Mouse (Mus musculus) neutrophil, adult 5-6 weeks (primary cell): ENCODE data around the gene Slc39a12. TPM values are rescaled to one million over a fixed set of nuclear protein-coding genes. Genes with fewer than 3 reads are reported as not detected.

Experiments
- ATAC-seq: fragments of 151-379, 151-347 bp; 2 replicates; pipeline ENCODE4 v1.8.0; 2017; ENCODE audit warnings: mild to moderate bottlenecking, moderate TSS enrichment; ENCODE audit not compliant: insufficient number of reproducible peaks, poor library complexity, low FRiP score, severe bottlenecking; ENCODE audit errors: extremely low read depth
- total RNA-seq: library from RNA; stranded (forward); fragments of 200-1000 nt; gene quantifications from 2 replicates; pipeline ENCODE4 v1.2.3, GENCODE M21; 2017

The Slc39a12 gene
- not detected in 2 replicates for total RNA-seq

DNA sequence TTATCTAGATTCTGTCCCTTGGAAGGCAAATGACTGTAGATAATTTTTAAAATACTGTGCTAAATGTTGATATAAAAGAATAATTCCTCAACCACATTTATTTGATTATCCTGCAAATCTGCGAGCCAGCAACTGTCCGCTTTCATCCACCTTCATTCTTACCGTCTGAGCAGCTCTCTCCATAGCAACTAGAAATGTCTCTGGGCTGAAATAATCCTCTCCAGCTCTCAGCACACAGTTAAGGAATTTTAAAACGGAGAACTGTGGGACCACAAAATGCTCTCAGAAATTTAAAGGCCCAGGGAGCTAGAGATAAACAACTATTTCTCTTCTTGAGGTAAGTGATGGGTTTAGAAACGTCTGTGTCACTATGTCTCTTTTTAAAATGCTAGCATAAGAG is at the start of gene Slc39a12:
TSS of gene Slc39a12 (plus strand) at position 155 of the 400 bp plus-strand sequence.
- no peak for ATAC-seq

DNA sequence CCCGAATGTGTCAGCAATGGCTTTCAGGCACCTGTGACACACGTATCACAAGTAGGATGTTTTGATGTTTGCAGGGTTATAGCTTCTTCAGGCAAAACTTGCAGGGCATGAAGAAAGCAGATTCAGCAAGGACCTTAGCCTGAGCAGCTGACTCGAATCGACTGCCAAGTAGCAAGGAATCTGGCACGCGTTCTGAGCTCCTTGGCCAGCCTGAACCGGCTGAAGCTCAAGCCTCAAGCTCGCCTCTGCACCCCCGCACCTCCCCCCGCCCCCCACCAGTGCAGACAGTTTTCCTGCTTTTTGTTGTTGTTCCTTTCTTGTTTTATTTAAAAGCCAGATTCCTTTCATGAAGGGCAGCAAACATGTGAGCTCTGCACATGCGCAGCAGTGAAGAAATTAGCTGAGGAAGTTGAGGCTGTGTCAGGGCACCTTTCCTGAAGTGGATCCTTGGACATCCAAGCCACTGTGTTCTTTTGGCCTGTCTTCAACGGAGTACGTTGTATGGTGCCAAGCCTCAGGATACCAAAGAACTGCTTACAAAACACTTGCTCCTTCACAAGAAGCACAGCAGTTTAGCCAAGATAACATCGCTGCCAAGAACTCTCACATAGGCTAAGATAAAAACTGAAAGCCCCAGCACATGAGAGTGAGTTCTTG is 46.3 kb upstream of the Slc39a12 start:
- ATAC-seq, result no peak

- ATAC-seq, result no peak
These were observed 45.7 kb upstream of the Slc39a12 start for GRCm38 (mm10) chr2:14342309-14342839.

DNA sequence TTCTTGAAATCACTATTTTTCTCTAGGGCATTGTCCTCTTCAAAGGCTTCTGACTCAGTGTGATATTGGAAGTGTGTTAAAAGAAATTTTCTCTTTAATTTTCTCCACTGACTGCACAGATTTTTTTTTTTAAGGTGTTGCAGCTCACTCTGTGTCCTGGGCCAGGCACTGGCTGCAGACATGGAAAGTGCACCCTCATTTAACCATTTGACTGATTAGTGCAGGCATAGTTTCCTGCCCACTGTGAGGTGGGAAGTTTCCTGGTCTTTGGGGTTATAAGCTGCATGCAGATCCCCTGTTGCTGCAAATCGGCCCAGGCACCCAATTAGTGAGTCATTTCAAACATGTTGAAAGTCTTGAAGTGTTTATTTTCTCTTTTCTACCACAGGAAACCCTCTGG is 740 bp downstream of the Slc39a12 start:
- ATAC-seq, result no peak

DNA sequence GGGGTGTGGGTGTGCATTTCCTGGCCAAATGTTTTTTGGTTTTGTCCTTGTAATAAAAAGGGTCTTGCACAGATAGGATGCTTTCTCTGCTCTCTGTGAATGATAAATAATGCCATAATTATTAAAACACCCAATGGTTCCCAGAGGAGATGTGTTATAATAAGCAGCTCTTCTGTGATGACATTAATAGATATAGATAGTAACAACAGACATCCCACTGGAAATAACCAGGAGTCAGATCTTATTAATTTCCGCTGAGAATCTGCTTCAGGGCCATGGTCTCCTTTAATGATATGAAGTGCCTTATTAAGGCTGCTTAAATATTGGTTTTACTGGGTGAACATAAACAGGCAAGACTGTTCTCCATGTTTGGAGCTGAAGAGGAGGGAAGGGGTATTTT is 2.8 kb downstream of the Slc39a12 start:
- ATAC-seq, result no peak

GRCm38 (mm10) chr2:14403000-14403399 is 14.9 kb downstream of the Slc39a12 start:
- ATAC-seq, result no peak

DNA sequence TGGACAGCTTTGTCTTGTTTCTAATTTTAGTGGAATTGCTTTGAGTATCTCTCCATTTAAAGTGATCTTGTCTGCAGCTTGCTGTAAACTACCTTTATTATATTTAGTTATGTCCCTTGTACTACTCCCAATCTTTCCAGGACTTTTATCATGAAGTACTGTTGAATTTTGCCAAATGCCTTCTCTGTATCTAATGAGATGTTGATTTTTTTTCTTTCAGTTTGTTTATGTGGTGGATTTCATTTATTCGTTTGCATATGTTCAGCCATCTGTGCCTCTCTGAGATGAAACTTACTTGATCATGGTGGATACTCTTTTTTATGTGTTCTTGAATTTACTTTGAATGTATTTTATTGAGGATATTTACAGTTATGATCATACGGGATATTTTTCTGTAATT is 40.9 kb downstream of the Slc39a12 start:
- ATAC-seq, result no peak

- no peak for ATAC-seq
These were observed 59.2 kb downstream of the Slc39a12 start for GRCm38 (mm10) chr2:14447322-14447721.

GRCm38 (mm10) chr2:14450866-14451265 is 62.8 kb downstream of the Slc39a12 start:
- no peak for ATAC-seq

DNA sequence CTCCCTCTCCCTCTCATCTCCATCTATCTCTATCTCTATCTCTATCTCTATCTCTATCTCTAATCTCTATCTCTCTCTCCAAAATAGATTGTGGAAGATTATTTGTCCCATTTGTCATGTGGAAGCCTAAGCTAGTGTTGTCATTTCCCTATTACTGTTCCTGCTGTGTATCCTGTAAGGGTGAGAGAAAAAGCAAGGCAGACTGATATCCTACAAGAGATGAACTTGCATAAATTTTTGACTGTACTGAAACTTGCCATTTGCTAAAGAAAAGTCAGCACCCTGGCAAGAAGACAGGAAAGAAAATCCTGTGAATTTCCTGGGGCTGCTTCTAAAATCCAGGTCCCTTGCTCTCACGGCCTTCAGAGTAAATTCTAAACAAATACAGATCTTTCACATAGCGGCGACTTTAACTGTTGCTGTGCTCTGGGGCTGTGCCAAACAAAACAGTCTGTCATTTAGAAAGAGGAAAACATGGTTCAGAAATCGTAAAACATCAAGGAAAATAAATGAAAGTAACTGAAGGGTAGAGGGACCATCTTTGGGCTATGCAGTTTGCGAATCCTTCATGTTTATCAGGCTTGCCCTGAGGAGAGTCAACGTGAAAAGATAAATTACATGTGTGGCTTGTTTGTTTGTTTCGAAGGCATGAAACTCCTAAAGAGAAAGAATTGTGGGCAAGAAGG is 67.0 kb downstream of the Slc39a12 start:
- no peak for ATAC-seq

DNA sequence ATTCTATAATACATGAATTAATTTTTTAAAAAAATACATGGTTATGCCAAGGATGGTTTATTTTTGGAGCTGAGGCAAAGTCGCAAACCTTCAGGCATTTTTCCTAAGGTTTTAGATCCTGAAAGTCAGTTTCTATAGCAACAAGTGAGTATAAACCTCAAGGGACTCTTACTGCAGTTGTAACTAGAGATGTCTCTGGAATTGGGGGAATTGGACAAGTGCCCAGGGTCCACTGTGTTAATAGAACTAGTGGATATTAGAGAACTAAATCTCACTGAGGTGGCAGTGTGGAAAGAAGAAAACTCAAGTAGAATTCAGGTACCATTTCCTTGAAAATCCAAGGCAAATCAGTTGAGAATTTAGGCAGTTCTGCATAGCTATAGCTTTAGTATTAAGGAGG is 76.3 kb downstream of the Slc39a12 start:
- ATAC-seq, result no peak

GRCm38 (mm10) chr2:14494132-14494531 is 106.0 kb downstream of the Slc39a12 start:
- ATAC-seq, result no peak

DNA sequence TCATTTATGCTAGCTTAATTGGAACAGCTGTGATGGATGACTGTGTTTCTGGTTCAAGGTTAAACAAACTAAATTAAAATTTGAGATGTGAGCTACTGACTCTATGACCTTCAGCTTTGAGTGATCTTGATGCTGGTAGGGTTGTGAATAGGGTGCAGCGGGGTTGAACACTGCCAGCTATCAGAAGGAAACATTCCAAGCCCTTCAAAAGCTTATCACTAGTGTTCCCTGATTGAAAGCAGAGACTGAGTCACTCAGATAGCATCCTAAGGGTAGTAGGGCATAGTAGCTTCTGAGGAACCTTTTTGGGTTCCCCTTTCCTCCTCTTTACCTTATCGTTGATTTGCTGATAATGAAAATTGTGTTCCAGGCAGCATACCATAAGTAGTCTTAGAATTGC is 108.0 kb downstream of the Slc39a12 start:
- ATAC-seq, result no peak

DNA sequence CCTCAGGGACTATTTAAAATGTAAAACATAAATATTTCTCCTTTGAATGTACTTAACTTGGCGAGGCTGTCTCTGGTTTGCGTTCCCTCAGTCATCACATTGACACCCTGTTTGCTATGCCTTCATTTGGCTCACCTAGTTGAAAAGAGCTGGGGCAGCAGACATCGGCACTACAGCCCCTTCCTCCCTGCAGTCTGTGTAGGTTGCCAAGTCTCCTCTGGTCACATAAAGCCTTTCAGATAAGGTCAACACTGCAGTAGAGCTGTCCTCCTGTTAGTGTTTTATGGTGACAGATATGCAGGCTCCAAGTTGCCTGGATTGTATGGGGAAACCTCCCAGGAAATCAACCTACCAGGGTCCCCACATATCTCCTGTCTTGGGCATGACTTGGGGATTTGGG is 114.4 kb downstream of the Slc39a12 start:
- no peak for ATAC-seq

GRCm38 (mm10) chr2:14518237-14518636 is 130.1 kb downstream of the Slc39a12 start:
- ATAC-seq, result no peak

- ATAC-seq, result no peak
These were observed 146.4 kb downstream of the Slc39a12 start for GRCm38 (mm10) chr2:14534325-14535077.

- no peak for ATAC-seq
These were observed 147.1 kb downstream of the Slc39a12 start for GRCm38 (mm10) chr2:14535246-14535671.

GRCm38 (mm10) chr2:14537781-14538180 is 149.7 kb downstream of the Slc39a12 start:
- ATAC-seq, result no peak

DNA sequence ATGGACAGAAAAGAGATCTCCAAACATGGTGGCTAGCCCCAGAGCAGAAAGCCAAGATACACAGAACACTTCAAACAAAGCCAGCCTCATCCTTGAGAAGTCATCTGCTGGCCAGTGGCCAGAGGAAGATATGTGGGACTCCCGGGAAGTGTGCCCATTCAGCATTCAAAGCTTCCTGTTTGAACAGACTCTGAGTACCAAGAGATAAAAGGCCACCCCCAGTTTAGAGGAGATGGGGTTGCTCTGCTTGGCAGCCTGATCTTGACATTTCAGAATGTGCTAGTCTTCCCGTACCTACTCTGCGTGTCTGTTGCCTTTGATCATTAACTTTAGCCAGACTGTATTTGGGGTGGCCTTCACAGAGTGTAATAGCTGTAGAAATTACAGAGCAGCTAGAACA is 155.2 kb downstream of the Slc39a12 start:
- ATAC-seq, result no peak

DNA sequence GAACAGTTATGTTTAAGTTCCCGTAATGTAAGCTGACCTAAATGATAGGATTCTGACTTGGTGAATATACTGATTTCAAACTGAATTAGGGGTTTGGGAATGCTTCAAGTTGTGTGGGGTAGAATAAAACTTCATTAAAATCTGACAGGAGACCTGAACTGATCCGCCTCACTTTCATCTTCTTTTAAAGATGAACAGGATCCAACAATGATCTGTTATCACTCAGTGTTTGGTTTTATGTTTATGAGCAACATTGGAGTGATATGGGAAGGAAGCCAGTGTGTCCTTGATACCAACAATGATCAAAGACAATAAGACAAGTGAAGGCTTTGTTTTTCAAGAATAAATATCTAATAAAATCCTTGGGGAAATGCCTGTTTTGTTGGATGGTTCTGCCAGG is 155.7 kb downstream of the Slc39a12 start:
- no peak for ATAC-seq
